Mouse (Mus musculus) E14TG2a.4 (cell line): ENCODE measurements around the gene Neurl1a.

Experiments
- CTCF ChIP-seq: conservative IDR thresholded peaks from 2 replicates; pipeline ENCODE4 v1.5.1; 2014; ENCODE audit warnings: low read length
- NANOG ChIP-seq: IDR thresholded peaks from 2 replicates; pipeline ENCODE4 v1.6.1; 2014; ENCODE audit warnings: borderline replicate concordance, low read length, mixed read lengths
- POU5F1 ChIP-seq: IDR thresholded peaks from 2 replicates; pipeline ENCODE4 v1.6.1; 2014; ENCODE audit warnings: low read length, borderline replicate concordance

GRCm38 (mm10) chr19:47174515-47174914 lies 4.1 kb upstream of the Neurl1a start:
- TF ChIP-seq CTCF (peak; percentile 40), NANOG (no peak), POU5F1 (no peak)
